Mouse (Mus musculus): Measurements from ENCODE around the gene Scube1.

The Scube1 gene

DNA sequence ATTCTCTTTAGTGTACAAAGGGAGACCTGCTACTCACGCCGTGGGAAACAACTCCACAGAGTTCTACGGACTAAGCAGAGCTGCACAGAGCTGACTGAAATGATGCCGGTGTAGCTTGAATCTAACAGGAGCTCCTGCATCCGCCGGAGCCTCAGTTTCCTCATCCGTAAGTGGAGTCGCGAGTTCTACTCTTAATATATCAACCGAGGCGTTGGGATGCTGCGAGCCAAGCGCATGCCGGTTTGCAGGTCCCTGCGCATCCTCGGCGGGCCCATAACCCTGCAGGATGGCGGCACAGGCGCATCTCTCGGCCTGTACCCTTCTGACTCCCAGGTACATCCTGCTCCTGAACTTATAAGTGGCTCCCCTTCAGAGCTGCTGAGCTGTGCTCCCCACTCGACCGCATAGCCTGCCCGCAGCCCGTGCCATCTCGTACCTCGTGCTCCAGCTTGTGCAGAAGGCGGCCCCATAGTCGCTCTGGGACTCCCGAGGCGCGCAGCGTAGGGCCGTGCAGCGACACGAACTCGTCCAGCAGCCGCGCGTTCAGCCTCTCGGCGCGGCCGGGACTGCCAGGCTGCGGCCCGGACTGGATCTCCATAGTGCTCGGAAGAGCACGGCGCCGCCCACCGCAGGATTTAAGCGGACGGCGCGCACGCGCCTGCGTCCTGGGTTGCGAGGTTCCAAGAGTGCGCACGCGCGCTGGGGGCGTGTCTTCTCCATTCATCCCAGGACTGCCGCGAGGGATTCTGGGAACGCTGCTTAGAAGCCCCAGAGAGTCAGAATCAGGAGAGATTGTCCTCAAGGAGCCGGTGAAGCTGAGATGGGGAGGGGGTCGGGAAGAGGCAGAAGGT, 130.1 kb downstream of the Scube1 start, which contains the start of gene Ttll12:
Gene Ttll12, minus strand, starts transcription at position 645 of the 851 bp plus-strand sequence.
- peak; percentile 98 for DNase-seq

DNA sequence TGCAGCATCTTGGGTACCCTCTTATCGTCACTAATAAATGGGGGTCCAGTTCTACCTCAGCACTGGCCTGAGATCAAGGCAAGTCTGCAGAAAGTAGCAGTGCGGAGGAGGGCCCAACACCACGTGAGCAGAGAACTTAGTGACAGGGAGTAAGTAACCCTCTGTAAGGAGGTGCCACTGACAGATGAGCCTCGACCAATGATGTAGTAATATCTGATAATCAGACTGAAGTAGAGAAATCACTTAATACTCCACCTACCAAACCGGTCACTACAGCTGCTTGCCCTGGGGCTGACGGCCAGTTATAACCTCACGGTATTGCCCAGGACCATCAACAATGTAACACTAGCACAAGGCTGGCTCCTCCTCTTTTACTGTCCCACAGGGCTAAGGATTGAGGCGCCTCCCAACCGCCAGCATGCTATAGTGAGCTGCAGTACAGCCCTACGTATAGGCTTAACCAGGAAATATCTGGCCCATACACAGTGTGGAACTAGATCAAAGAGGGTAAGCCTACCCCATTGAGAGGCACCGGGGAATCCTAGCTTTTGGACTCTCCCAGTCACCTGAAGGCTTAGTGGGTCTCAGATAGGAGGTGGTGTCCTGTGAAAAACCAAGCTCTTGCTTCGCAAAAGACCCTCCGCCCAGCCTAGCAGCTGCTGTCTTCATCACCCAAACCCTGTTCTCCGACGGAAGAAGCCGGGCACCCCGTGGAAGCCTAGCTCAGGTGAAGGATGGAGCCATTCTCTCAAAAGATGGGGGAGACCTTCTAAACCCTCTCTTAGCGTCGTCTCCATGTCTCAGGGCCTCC, 130.9 kb downstream of the Scube1 start:
- DNase-seq, result no peak

DNA sequence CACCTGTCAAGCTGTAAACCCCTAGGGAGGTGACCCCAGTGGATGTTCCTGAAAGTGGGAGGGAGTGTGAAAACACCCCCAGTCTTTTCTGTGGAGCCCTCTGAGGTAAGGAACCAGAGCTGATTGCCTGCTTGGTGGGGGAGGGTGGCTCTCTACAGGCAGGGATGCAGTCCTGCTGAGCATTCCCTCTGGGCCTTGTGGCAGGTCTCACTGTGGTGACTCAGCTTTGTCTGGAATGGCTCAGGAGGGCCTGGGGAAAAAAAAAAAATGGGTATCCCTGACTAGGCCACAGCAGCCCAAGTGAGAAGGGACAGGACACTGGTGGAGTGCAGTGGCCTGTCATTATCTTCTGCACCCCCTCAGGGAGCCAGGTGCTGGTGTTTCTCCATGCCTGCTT, 131.6 kb downstream of the Scube1 start:
- no peak for DNase-seq

DNA sequence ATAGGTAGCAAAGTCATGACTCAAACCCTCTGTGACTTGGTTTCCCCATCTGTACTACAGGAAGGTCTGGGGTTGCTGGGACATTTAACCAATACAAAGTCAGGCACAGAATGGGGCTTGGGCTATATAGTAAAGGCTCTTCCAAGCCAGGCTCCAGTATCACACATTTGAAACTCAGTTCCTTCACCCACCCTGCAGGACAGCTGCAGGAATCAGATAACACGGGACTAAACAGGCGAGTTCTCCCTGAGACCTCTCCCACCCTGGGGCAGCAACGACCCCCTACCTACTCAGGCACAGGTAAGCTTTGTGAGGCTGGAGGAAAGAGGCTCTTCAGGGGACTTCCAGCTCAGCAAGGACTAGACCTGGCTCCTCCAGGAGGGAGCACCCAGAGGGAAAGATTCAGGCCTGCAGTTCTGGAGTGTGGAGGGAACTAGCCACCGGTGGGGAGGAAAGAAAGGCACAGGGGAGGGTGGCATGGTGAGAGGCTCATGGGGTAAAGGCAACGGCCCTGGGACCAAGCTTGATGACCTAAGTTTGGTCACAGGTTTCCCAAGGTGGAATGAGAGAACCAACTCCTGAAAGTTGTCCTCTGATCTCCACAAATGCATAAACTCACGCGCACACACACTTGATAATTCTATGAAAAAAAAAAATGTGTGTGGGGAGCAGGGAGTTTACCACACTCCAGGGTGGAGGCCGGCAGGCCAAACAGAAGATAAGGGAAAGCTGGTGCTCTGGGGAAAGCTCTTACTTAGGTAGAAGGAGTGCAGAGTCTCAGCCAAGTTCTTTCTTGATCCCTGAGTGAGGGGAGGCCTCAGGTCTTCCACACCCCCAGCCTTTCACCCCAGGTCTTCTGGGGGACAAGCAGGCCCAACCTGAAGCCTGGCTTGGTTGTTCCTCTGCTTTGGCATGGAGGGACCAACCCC, 132.3 kb downstream of the Scube1 start:
- DNase-seq, result no peak

DNA sequence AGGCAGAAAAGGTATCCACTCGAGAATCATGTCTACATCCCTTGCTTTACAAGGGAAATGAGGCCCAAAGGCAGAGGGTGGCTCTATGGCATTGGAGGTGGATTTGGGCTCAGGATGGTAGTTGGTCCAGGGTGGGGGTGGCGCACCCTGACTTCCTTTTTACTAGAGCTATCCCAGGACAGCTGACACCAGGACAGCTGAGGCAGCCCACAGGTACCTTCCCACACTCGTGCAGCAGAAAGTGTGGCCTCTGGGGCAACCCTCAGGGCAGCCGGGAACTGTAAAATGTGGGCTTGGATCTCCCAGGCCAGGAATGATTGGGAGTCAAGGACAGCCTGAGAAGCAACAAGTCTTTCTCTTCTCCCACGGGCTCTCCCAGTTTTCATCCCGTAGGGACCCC, 133.1 kb downstream of the Scube1 start:
- no peak for DNase-seq

DNA sequence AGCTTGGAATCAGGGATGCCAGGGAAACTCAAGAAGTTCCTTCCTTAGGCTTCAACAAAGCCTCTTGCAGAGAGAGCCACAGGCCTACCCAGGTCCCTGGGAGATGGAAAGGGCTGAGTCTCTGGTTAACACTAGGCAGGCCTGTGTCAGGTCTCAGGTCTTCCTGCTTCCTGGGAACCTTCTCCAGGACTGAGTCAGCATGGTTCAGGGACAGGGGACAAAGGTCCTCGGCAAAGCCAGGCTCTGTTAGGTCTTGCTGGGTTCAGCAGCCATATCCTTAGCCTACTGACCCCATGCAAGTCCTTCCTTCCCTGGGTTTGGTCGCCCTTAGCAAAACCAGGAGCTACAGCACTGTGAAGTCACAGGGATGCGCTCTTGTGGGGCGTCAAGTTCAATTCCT, 134.0 kb downstream of the Scube1 start:
- no peak for DNase-seq

DNA sequence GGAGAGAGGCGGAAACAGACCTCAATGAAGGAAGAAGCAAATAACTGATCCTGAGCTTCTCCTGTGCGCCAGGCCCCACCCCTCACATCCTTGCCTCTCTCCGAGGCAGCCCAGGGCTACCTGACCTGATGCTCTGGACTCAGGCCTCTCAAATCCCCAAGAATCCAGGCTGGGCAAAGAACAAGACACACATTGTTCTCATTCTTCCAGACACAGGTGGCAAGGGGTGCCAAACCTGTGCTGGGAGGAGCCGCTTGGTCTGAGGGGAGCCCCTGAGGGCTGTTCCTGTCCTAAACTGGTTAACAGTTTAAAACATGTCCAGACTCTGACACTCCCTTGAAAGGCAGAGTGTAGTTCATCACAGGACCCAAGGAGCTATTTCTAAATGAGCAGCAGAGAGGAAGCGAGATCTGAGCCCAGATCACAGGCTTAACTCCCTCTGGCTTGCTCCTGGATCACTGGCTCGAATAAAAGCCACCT, 140.0 kb downstream of the Scube1 start:
- no peak for DNase-seq

DNA sequence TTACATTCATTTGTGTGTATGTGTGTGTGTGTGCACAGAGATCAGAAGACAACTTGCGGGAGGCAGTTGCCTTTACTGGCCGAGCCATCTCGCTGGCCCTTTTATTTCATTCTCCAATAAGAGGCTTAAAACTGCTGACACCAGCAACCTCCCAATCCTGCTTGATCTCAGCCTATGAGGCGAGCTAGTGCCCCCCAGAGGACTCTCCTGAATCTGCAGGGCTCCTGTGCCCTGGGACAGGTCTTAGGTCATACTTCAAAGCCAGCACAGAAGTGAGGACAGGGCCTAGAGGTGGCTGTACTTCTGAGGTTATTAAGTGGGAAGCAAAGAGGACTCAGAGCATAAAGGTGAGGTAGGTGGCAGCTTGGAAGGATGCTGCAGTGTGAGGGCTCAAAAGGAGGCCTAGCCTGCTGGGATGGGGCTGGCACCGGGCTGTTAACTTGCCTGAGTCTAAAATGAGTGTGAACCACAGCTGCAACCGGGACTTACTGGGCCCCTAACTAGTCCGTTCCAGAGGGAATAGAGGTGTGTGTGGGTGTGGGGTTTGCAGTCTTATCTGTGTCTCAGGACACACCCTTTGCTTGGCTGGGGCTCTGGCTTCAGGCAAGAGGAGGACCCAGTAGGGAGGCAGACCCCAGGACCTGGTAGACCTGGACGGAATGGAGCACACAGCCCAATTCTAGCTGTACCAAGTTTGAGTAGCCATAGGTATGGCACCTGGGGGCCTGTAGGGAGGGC, 141.2 kb downstream of the Scube1 start:
- DNase-seq, result peak; percentile 69

DNA sequence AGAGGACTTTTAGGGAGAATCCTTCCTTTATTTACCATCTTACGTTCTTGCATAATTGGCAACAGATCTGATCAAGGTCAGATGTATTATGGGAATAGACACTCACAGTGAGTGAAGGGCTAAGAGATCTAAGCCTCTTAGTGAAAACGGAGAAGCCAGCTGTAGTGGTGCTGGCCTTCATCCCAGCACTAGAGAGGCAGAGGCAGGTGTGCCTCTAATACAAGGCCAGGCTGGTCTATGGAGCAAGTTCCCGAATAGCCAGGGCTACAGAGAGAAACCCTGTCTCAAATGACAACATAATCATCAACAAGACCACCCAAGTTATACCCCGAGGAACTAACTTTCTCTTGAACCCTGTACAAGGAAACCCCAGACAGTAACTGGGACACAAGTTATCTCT, 141.9 kb downstream of the Scube1 start:
- DNase-seq, result no peak

DNA sequence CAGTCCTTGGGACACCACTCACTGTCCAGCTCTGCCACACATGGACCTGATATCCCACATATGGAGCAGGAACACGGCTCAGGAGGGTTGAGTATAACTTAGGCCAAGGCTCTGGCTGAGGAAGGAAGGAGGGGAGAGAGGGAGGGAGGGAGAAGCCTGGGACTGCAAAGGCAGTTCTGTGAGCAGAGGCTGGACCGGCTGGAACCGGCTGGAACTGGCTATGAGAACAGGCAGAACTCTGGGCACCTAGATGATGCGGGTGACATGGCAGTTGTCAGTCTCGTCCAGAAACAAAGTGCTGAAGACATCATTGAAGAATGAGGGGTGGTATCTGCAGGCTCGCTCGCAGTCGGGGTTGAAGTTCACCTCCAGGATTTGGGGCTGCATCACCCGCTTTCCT, 148.2 kb downstream of the Scube1 start:
- DNase-seq, result no peak

DNA sequence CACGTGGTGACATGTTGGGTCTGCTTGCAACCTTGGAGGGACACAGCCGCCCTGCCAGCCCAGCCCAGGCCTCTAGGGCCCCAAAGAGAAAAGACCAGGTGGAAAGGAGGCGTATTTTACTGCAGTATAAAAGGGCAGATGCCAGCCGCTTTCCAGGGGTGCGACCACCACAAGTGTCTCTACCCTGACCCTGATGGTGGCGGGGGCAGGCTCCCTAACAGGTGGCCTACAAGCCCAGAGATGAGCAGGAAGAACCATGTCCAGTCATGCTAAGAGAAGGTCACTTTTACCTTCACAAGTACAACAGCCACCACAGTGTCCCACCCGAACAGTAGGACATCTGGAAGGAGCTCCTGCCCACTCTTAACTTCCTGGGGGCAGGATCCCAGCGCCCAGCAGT, 149.3 kb downstream of the Scube1 start:
- no peak for DNase-seq

DNA sequence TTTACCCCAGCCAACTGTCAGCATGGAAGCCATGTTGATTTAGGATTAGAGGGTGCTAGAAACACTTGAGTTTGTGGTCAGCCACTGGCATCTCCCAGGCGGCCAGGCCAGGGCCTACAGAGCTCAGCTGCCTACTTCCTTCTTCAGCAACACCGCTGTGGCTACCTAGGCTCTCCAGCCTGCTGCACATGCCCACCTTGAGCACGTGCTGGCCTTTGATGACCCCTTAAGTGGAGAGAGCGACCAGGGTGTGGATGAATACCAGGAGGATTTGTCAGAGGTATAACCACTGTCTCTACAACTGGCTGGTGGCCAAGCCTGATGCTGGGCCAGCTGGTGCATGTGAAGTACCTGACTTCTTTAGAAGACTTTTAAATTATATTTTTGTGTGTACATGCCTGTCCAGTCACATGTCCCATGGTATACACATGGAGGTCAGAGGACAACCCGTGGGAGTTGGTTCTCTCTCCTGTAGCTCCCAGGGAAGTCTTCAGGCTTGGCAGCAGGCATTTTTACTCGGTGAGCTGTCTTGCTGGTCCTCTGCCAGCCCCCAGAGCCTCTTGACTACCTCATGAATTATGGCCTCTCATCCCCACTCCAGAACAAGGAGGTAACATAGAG, 150.0 kb downstream of the Scube1 start:
- DNase-seq, result no peak

DNA sequence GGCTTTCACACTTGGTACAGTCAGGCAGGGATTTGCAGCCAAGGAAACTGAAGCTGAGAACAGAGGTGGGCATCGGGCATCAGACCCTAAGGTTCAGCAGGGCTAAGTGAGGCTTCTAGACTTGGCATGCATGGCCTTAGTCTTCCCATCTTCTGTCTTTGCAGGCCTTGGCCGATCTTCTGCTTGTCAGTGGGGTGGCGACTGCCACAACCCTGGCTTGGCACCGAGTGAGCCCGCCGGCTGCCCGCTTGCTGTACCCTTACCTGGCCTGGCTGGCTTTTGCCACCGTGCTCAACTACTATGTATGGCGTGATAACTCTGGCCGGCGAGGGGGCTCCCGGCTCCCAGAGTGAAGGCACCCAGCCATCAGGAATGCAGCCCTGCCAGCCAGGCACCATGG, 151.2 kb downstream of the Scube1 start:
- no peak for DNase-seq

DNA sequence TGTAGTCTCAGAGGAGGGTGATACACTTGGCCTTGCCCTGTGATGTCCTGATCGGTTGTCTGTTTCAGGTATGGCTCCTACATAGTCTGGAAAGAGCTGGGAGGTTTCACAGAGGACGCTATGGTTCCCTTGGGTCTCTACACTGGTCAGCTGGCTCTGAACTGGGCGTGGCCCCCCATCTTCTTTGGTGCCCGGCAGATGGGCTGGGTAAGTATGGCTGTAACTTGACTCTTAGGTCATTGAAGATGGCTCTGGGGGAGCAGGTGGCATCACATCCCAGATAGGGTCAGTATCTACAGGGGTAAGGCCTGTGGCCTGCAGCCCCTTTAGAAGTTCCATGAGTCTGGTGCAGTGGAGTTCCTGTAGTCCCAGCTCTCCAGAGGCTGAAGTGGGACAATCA, 152.7 kb downstream of the Scube1 start:
- DNase-seq, result no peak

DNA sequence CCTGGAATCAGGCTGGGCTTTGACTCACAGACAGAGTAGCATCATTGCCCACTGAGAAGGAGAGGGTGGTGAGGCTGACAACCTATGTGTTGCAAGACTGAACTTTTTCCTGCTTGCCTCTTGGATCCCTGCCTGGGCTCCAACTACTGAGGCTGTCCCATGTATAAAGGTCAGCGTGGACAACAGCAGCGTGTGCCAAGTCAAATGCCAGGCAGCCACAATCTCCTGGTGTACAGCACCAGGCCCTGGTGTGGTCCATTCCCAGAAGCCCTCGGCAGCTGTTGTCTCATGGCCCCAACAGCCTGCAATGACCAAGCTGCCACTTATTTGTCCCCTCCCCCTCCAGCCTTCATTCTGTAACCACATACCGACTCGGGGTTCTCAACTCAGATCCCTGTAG, 153.2 kb downstream of the Scube1 start:
- no peak for DNase-seq

DNA sequence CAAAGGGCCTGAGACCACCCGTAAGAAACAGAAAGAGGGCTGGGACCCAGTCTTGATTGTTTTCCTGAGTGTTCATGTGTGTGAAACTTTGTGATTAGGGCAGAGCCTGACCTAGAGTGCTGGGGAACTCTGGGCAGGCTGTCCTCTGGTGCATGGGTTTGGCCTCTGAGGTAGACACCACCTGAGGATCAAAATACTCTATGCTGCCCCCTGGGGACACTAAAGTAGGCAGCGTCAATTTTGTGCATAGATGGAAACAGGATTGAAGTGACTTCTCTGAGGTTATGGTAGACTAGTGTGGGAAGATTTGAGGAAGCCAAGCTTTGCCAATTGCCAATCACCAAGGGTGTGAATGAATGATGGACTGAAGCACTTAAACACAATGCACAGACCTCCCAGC, 154.2 kb downstream of the Scube1 start:
- DNase-seq, result no peak

DNA sequence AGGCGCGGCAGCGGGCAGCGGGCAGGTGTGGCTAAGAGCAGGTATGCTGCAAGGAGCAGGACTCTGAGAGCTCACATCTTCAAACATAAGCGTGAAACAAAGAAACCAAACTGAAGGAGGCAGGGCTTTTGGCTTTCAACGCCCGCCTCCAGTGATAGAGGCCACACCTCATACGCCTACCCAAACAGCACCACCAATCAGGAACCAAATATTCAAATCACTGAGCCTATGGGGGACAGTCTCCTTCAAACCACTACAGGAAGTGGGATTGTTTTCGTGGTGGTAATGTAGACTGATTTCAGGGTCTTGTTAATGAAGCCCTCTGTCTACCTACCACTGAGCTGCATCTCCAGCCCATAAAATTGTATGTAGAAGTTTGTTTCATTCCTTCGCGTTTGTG, 155.1 kb downstream of the Scube1 start:
- DNase-seq, result no peak

DNA sequence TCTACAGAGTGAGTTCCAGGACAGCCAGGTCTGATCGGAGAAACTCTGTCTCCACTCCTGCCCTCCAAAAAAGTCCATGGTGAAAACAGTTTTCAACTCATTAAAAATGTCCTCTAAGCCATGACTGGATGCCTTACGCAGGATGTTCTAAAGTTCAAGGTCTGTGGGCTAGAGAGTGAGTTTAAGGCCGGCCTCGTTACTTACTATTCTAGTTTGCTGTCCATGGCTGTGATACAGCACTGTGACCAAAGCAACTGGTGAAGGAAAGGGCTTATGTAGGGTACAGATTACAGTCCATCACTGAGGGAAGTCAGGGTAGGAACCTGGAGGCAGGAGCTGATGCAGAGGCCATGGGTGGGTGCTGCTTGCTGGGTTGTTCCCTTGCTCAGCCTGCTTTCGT, 156.3 kb downstream of the Scube1 start:
- DNase-seq, result no peak

DNA sequence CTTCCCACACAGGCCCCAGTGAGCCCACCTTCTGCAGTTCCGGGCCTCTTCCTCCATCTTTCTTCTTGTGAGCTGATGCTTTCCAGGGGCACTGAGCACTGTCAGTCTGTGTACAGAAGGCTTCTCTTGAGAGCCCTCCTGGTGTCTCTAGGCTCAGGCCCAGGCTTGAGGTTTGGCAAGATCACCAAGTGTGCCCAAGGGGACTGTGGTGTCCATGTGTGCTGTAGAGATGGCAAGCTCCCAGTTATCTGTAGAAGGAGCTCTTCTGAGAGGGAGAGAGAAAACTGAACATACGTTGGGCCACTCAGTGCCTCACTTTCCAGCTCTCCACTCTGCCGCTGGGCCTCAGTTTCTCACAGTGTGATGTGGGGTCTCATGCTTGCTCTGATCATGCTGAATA, 157.1 kb downstream of the Scube1 start:
- no peak for DNase-seq

DNA sequence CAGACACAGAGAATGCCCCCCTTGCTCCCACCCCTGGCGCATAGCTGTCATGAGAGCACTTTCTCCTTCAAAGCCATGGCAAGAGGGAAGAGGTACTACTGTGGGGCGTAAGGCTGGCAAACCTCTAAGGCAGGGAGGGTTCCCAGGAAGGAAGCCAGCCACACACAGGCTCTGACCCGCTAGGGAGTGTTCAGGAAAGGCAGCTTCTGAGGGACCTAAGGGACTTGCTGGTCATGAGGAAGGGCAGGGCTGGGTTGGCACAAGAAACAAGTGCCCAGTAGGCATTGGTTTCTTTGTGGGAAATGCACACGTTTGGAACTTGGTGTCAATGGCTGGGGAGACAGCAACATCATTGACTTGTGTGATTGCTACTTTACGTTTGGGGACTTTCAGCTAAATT, 158.8 kb downstream of the Scube1 start:
- DNase-seq, result no peak

DNA sequence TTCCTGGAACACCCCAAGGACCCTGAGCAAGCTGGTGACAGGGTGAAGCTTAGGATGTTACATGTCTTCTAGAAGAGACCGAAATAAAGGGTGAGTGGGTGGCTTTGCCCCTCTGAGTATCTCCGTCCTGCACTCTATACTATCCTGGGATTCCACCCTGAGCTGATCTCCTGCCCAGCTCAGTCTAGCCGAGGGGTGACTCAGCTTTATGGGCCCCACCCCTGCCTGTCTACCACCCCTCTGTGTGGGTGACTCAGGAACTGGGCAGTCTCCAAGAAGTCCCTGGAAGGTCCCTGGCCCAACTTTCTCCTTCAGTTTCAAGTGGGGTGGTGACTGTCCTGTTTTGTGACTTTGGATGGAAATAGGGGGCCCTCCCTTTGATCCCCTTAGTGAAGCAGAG, 159.4 kb downstream of the Scube1 start:
- DNase-seq, result no peak
